Mouse (Mus musculus): ENCODE measurements around the gene Olfml3. TPM values are rescaled to one million over a fixed set of nuclear protein-coding genes. Genes with fewer than 3 reads are reported as not detected.

The Olfml3 gene
- total RNA-seq, 2 experiments from 2014 or later: 3.2 to 3.7 TPM

DNA sequence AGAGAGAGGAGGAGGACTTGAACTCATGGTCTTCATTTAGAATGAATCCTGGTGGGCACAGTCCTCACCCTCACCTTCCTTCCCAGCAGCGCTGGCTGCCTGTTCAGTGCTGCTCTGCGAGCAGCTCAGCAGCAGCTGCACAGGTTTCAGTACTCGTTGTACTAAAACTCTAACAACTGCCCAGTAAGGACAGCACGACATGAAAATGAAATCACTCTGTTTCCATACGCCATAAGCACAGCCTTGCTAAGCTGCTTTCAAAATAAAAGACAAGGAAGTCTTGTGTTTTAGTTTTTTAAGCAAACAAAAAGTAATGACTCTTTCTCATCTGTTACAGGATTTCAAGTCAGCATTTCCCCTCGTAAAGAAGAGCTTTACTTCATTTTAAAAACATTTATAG, 5.4 kb upstream of the Olfml3 start:
- no peak for DNase-seq (ENCODE audit: low spot score)

DNA sequence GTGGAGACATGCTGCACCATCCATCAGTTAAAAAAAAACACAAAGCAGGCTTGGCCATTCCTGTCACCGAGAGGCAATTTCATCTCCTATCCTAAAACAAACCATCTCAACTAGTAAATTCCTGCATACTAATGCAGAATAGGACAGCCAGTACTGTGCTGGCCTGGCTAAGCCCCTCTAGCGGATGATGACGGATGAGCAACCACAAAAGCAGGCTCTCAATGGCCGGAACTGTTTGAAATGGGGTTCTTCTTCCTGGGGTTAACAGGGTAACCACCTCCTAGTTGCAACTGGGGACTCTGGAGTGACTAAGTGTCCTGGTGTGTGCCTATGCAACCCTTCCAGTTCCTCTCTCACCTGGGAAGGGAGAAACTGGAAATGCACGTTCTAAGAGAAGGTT, 2.5 kb upstream of the Olfml3 start:
- no peak for DNase-seq (ENCODE audit: low spot score)

- no peak for DNase-seq (ENCODE audit: low spot score)
These were observed 1.5 kb upstream of the Olfml3 start, which contains the start of gene Gm10964 for GRCm38 (mm10) chr3:103739329-103739728. TSS of gene Gm10964 (plus strand) at chr3:103739366.

DNA sequence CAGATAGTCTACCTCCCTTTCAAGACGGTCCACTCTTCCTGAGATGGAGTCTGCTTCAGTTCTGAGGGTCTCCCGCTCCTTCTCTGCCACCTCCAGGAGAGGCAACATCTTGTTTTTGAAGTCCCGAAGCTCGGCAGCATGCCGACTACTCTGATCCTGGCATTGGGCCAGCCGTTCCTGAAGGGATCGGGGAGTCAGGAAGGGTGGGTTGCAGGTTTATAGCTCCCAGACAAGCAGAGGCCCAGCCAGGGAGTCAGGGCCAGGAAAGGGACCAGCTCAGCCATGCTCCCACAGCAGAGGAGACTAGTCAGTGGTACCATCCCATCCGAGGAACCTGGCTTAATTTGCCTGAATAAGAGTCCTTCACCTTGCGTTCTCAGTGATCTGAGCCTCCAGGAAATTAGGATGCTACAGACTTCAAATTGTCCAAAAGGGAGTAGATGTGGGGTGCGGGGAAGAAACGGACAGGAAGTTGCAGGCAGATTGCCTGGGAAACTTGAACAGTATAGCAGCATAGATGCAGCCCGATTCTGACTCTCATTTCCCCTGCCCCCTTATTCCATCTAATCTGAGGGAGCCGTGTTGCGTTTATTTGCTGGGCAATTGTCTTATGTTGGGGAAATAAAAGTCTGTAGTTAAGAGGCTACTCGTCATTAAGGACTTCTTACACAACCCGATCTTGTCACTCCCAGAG, 593 bp downstream of the Olfml3 start:
- DNase-seq (ENCODE audit: low spot score): peak; percentile 50

DNA sequence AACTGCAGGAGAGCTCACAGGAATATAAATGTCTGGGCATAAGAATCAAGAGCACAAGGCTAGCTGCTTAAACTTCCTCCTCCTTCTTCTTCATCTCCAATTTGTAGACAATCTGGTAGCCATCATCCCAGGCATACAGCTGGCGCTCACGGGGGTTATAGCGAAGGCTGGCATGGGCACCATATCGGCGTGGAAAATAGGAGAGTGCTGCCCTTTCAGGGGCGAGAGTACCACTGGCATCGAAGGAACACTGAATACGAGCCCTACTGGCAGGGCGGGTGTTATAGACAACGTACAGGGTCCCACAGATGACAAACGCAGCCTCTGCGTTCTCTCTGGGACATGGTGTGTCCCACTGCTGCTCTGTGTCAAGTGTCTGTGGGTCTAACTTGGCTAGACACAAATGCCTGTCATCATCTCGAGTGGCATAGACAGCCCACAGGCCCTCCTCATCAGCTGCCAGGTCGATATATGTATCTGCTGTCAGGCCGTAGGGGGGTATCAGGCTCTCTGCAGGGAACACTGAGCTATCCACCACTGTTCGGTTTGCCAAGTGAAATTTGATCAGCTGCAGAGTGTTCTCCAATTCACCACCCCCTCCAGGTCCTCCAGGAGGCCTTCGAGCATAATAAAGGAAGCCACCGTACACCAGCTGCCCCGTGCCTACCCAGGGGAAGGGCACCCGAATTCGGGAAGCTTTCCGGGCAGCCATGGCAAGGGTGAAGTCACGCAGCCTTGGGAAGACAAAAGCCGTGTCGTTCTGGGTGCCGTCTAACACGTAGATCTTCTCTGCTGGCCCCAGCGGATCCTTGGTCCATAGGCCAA, 1.8 kb downstream of the Olfml3 start:
- peak; percentile 17 for DNase-seq (ENCODE audit: low spot score)

DNA sequence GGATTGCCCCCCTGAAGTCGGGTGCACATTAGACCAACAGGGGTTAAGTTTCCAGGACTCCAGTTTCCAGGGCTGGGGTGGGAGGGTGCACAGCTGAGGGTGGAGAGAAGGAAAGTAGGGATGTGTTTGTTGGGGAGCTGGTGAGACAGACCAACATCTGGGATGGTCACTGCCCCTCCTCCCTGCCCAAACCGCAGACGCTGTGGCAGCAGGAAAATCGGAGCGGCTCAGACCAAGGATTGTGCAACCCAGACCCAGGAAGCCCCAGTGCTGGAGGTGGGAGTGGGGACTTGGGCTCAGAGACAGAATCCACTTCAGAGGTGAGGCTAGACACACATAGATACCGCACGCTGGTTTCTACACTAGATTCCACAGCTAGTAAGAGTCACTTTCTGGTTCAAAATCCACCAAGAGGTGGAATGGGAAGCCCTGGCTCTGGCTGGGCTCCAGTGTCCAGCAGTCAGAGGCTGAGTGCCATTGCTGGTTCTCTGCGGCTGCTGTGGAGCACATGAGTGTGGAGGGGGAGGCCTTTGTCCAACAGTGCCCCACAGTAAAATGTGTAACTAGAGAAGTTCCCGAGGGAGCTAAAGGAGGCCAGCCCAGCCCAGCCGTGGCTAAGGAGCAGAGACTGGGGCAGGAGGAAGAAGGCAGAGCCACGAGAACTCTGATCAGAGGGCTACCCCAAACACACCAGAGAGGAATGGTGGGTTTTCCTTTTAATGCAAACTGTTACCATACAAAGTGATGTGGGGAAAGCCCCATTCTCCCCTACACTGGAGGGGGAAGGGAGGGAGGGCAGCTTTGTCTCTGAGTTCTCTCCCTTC, 2.9 kb downstream of the Olfml3 start:
- DNase-seq (ENCODE audit: low spot score): peak; percentile 40

- no peak for DNase-seq (ENCODE audit: low spot score)
These were observed 3.8 kb downstream of the Olfml3 start for GRCm38 (mm10) chr3:103733799-103734695.

- DNase-seq (ENCODE audit: low spot score): no peak
These were observed 4.6 kb downstream of the Olfml3 start for GRCm38 (mm10) chr3:103733176-103733575.

DNA sequence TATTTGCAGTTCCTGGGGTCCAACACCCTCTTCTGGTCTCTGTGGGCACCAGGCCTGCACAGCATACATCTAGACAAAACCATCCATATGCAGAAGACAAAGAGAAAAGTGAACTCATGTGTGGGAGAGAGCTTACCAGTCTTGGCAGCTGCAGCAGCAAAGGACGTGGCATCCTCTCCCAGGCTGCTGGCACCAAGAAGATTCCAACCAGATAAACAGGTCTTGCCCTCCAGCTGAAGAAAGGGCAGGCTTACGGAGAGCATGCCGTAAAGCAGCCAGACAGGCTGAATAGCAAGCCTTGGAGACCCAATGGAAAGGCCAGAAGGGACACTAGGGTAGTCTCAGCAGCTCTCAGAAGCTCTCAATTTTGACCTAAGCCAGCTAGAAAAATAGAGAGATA, 5.7 kb downstream of the Olfml3 start:
- no peak for DNase-seq (ENCODE audit: low spot score)

- DNase-seq (ENCODE audit: low spot score): no peak
These were observed 8.0 kb downstream of the Olfml3 start for GRCm38 (mm10) chr3:103729850-103730249.

DNA sequence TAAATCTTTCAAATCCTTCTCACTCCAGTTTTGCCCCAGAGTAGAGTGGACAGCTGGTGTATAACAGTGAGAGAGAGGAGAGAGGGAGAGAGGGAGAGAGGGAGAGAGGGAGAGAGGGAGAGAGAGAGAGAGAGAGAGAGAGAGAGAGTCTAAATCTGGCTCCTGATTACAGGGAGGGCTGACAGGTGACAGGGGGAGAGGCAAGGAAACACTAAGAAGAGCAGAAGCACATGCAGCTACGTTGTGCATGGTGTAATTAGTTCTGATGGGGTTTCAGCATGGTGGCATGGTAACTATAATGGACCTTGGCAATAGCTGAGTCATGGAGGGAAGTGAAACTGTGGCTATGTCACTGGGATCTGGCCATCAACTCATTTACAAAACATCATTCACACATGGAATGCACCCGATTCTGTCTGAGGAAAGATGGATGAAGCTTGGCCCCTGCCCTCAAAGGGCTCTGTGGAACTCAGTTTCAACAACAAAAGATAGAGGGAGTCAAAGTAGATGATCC, 9.9 kb downstream of the Olfml3 start:
- no peak for DNase-seq (ENCODE audit: low spot score)

- DNase-seq (ENCODE audit: low spot score): no peak
These were observed 11.2 kb downstream of the Olfml3 start for GRCm38 (mm10) chr3:103726642-103727041.

GRCm38 (mm10) chr3:103724137-103724536, 13.7 kb downstream of the Olfml3 start:
- no peak for DNase-seq (ENCODE audit: low spot score)

DNA sequence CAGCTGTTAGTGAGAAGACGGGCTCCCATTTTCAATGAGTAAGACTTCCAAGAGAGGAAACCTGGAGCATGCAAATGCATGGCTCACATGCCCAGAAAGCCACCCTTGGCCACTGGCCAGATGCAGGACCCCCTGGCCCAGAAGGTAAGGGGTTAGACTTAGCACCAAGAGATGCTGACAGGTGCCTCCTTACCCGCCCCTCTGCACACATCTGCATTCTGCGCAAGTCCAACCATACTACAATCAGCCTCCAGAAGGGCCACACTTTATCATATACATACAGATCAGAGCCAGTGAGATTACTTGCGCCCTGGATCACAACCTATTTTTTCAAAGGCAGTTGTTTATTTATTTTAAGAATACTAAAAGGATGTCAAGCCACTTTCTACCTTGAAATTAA, 19.1 kb downstream of the Olfml3 start:
- no peak for DNase-seq (ENCODE audit: low spot score)

DNA sequence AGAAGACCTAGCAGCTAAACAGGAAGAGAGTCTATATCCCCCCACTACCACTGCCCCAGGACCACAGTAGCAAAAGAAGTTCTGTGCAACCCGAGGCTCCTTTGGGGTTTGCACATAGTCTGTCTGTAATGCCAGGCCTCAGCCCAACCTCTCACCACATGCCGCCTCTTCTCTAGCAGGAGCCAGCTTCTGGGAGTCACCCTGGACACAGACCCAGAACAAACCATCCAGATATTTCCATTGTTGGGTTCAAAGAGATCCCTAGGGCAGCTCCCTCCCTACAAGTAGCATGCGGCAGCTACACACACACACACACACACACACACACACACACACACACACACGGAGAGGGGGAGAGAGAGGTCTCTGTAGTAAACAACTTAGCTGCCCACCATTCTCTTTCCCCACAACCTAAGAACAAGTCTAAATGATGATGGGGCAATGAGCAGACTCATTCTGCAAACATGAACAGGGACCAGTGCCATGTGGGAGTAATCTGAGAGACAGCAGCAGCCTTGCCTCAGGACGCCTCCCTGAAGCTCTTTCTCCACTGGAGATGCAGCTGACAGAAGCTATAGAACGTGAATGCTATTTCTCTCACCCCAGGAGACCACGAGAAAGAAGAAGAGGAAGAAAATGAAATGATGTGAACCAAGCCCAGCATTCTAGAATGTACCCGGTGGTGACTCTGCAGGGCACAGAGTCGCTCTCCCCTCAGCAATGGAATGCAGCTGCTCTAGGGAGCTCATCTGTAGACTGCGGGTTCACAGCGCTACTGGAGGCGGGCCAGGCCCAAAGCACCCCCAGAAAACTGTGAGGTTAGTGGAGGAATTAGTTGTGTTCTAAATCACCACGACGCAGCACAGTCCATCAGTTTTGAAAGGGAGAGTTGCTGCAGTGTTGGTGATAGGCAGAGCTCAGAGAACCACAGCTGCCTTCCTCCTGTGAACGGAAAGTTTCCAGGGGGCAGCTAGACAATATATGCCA, 20.7 kb downstream of the Olfml3 start:
- DNase-seq (ENCODE audit: low spot score): peak; percentile 21

- DNase-seq (ENCODE audit: low spot score): no peak
These were observed 21.8 kb downstream of the Olfml3 start for GRCm38 (mm10) chr3:103715762-103716693.

GRCm38 (mm10) chr3:103714942-103715341, 22.9 kb downstream of the Olfml3 start:
- no peak for DNase-seq (ENCODE audit: low spot score)

DNA sequence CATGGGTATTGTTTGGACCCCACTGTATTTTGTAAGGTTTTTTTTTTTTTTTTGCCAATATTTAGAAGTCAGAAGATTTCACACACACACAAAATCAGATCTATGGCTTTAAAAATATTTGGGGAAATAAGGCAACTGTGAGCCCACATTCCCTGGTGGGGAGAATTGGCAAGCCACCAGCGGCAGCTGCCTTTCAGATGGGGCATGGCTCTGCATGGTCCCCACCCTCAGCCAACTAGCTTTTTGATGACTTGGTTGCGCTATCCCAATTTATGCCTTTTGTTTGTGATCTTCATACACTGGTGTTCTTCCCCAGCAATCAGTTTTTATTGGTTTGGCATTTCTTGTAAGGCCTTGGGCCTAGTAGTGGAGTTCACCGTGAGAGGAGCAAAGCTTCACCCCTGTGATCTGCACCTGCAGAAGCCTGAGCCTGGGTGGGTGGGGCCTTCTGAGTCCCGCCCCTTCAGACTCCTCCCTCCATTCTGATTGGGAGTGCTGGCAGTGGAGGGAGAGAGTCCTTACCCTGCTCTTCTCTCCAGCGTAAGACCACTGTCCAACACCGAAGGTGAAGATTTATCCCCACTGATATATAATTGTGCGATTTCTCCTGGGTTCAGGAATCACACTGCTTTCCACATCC, 23.4 kb downstream of the Olfml3 start:
- no peak for DNase-seq (ENCODE audit: low spot score)
